Mouse (Mus musculus) bone marrow macrophage, adult 2 months (primary cell): ENCODE results near the gene Rcor3.

Experiments
- CTCF ChIP-seq: IDR thresholded peaks from 2 replicates; pipeline ENCODE4 v1.5.1; 2012; ENCODE audit warnings: low read depth, mild to moderate bottlenecking, low read length, moderate library complexity
- POLR2A ChIP-seq: IDR thresholded peaks from 2 replicates; pipeline ENCODE4 v1.6.1; 2012; ENCODE audit warnings: mild to moderate bottlenecking, low read depth, low read length, borderline replicate concordance

GRCm38 (mm10) chr1:192068188-192068587 lies 69.7 kb downstream of the Rcor3 start:
- TF ChIP-seq CTCF: no peak
- TF ChIP-seq POLR2A: no peak
